Mouse (Mus musculus) E14TG2a.4 (cell line): ENCODE results near the gene Ttc39a.

ENCODE experiments used
- H3K27me3 ChIP-seq: 2 replicates; pipeline ENCODE4 v1.6.1; 2014; ENCODE audit warnings: low read length, control low read depth; ENCODE audit not compliant: insufficient read depth
- H3K36me3 ChIP-seq: 2 replicates; pipeline ENCODE4 v1.6.1; 2014; ENCODE audit warnings: low read length, control low read depth; ENCODE audit not compliant: insufficient read depth
- H3K4me1 ChIP-seq: replicated peaks from 2 replicates; pipeline ENCODE4 v1.6.1; 2014; ENCODE audit warnings: low read depth, low read length, control low read depth
- H3K4me3 ChIP-seq: replicated peaks from 2 replicates; pipeline ENCODE4 v1.5.1; 2014; ENCODE audit warnings: mild to moderate bottlenecking, low read length
- H3K9me3 ChIP-seq: 2 replicates; pipeline ENCODE4 v1.6.1; 2014; ENCODE audit warnings: low read length, control low read depth
- CTCF ChIP-seq: conservative IDR thresholded peaks from 2 replicates; pipeline ENCODE4 v1.5.1; 2014; ENCODE audit warnings: low read length
- NANOG ChIP-seq: IDR thresholded peaks from 2 replicates; pipeline ENCODE4 v1.6.1; 2014; ENCODE audit warnings: borderline replicate concordance, low read length, mixed read lengths
- POU5F1 ChIP-seq: IDR thresholded peaks from 2 replicates; pipeline ENCODE4 v1.6.1; 2014; ENCODE audit warnings: low read length, borderline replicate concordance

Ttc39a gene

DNA sequence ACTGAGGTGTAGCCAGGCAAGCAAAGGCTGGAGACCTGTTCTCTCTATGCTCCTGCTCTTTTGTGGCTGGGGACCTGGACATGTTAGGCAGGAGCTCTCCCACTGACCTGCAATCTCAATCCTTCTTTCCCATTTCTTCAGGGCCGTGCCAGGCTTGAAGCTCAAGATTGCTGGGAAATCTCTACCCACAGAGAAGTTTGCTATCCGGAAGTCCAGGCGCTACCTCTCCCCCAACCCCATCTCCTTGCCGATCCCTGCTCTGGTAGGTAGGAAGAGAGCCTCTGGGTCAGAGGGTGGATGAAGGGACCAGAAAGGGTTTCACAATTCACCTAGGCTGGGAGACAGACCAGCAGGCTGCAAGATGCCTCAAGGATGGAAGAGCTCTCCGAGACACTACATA is 34.0 kb downstream of the Ttc39a start:
- no peak for TF ChIP-seq POU5F1
- no peak for TF ChIP-seq CTCF
- Histone ChIP-seq H3K4me1 (peaks cover 6% of the 10 kb centered on the region), H3K36me3 (no peaks in the 10 kb centered on the region), H3K4me3 (no peak overlapping the region), H3K9me3 (no peaks in the 10 kb centered on the region), H3K27me3 (no peaks in the 10 kb centered on the region)

DNA sequence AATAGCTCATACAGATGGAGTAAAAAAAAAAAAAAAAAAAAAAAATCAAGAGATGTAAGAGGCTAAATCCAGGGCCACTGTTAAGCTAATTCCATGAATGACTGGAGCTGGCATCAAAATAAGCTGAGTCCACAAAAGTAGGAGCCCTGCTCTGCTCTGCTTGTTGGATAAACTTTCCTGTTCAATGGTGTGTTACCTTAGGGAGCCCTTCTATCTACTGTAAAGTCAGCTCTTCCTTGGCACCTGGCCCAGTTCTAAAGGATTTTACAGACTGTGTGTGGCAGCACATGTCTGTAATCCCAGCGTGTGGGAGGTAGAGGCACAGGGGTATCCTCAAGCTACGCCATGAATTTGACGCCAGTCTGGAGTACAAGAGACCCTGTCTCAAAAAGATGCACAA is 34.6 kb downstream of the Ttc39a start:
- Histone ChIP-seq H3K27me3 (no peaks in the 10 kb centered on the region), H3K36me3 (no peaks in the 10 kb centered on the region), H3K9me3 (no peaks in the 10 kb centered on the region), H3K4me3 (no peak overlapping the region), H3K4me1 (peaks cover 6% of the 10 kb centered on the region)
- no peak for TF ChIP-seq NANOG
- no peak for TF ChIP-seq POU5F1
- no peak for TF ChIP-seq CTCF

GRCm38 (mm10) chr4:109442126-109442525 is 35.7 kb downstream of the Ttc39a start:
- Histone ChIP-seq H3K4me3 (no peak overlapping the region), H3K9me3 (no peaks in the 10 kb centered on the region), H3K4me1 (peaks cover 6% of the 10 kb centered on the region), H3K27me3 (no peaks in the 10 kb centered on the region), H3K36me3 (no peaks in the 10 kb centered on the region)
- no peak for TF ChIP-seq POU5F1
- no peak for TF ChIP-seq CTCF
- no peak for TF ChIP-seq NANOG

DNA sequence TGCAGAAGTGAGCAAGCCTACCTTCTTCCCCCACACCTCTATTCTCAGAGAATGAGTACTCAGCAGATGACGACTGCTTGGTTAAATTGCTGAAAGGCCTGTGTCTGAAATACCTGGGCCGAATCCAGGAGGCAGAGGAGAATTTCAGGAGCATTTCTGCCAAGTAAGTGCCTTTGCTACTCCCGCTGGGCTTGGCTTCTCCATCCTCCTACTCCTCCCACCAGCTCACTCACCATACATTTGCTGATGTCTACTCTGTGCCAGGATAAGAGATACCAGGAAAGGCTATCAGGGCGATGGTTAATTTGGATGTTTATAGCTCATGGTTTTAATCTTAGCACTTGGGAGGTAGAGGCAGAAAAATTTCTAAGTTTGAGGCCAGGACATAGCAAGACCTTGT is 36.2 kb downstream of the Ttc39a start:
- H3K4me3 ChIP-seq: no peak overlapping the region
- no peaks in the 10 kb centered on the region for H3K9me3 ChIP-seq
- H3K4me1 ChIP-seq: peaks cover 6% of the 10 kb centered on the region
- H3K27me3 ChIP-seq: no peaks in the 10 kb centered on the region
- H3K36me3 ChIP-seq: no peaks in the 10 kb centered on the region
- TF ChIP-seq CTCF (no peak), POU5F1 (no peak), NANOG (no peak)

GRCm38 (mm10) chr4:109444471-109444870 is 38.0 kb downstream of the Ttc39a start:
- Histone ChIP-seq H3K4me3 (no peak overlapping the region), H3K4me1 (peaks cover 6% of the 10 kb centered on the region), H3K36me3 (no peaks in the 10 kb centered on the region), H3K27me3 (no peaks in the 10 kb centered on the region), H3K9me3 (no peaks in the 10 kb centered on the region)
- TF ChIP-seq CTCF (no peak), POU5F1 (no peak), NANOG (no peak)

- Histone ChIP-seq H3K4me3 (no peak overlapping the region), H3K27me3 (no peaks in the 10 kb centered on the region), H3K4me1 (peaks cover 2% of the 10 kb centered on the region), H3K36me3 (no peaks in the 10 kb centered on the region), H3K9me3 (no peaks in the 10 kb centered on the region)
- TF ChIP-seq POU5F1 (no peak), CTCF (no peak), NANOG (no peak)
Measured at GRCm38 (mm10) chr4:109444951-109445350, 38.5 kb downstream of the Ttc39a start.

DNA sequence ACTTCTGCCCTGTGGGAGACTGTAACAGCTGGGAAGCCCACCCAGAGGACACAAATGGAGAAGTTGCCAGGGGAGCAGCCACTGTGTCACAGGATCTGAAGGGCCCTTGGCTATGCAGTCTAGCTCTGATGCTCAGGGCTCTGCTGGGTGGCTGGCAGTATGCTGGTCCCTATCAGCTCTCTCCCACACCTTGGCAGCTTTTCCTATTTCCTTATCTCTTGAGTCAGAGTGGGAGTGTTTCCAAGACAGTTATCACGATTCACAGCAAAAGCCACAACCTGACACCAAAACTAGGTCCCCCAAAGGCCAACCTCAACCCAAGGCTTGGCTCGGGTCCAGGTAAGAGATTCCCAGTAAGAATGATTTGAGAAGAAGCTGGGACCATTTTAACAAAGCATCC is 39.0 kb downstream of the Ttc39a start:
- H3K9me3 ChIP-seq: no peaks in the 10 kb centered on the region
- no peak overlapping the region for H3K4me3 ChIP-seq
- no peaks in the 10 kb centered on the region for H3K27me3 ChIP-seq
- TF ChIP-seq NANOG: no peak
- no peak for TF ChIP-seq POU5F1
- no peak for TF ChIP-seq CTCF
- H3K4me1 ChIP-seq: no peaks in the 10 kb centered on the region
- H3K36me3 ChIP-seq: no peaks in the 10 kb centered on the region

DNA sequence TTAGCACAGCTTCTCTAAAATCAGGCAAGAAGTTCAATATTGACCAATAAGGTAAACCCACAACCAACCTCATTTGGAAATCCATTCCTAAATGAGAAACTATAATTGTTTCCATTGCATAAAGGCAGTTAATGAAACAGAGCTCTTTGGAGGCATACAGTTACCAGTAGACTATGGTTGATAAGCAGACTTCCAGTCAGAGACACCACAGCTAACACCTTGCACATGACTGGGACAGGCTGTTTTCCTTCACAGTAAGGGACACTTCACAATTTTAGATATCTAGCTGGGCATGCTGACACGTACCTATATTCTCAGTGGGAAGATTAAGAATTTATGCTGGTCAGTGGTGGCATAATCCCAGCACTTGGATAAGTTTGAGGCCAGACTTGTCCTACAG is 39.5 kb downstream of the Ttc39a start:
- Histone ChIP-seq H3K4me3 (no peak overlapping the region), H3K4me1 (no peaks in the 10 kb centered on the region), H3K9me3 (no peaks in the 10 kb centered on the region), H3K27me3 (no peaks in the 10 kb centered on the region), H3K36me3 (no peaks in the 10 kb centered on the region)
- TF ChIP-seq NANOG (no peak), CTCF (no peak), POU5F1 (no peak)

GRCm38 (mm10) chr4:109448531-109448930 is 42.1 kb downstream of the Ttc39a start:
- no peaks in the 10 kb centered on the region for H3K27me3 ChIP-seq
- H3K4me3 ChIP-seq: no peak overlapping the region
- TF ChIP-seq POU5F1 (no peak), CTCF (no peak), NANOG (no peak)

GRCm38 (mm10) chr4:109456821-109457220 is 50.4 kb downstream of the Ttc39a start:
- Histone ChIP-seq H3K4me3 (no peak overlapping the region), H3K36me3 (peaks cover 5% of the 10 kb centered on the region), H3K9me3 (no peaks in the 10 kb centered on the region), H3K27me3 (no peaks in the 10 kb centered on the region), H3K4me1 (no peaks in the 10 kb centered on the region)
- TF ChIP-seq POU5F1 (no peak), CTCF (no peak), NANOG (no peak)

More at GRCm38 (mm10) chr4:109448531-109448930, 42.1 kb downstream of the Ttc39a start:
- no peaks in the 10 kb centered on the region for H3K4me1 ChIP-seq
- no peaks in the 10 kb centered on the region for H3K9me3 ChIP-seq
- no peaks in the 10 kb centered on the region for H3K36me3 ChIP-seq
